ENCODE assay signal across 20 mouse cellular contexts in genomic region chr6:91118526-91118925, GRCm38 (mm10).
"Had no signal": no experiment of that assay in that cellular context is flagged by ENCODE, and none has a peak within 500 bp of the region (broad histone marks: within the 10 kb centered on the region; RNA-seq: fewer than 3 reads in every experiment).

No protein-coding gene starts in this region.

- H3K27me3 ChIP-seq: neural tube, embryonic 13.5 days; neural tube, embryonic 15.5 days; stomach, embryonic 15.5 days had no signal

- H3K9me3 ChIP-seq: neural tube, embryonic 15.5 days; stomach, embryonic 15.5 days had no signal

- H3K9ac ChIP-seq: lung, embryonic 14.5 days; midbrain, embryonic 12.5 days; neural tube, embryonic 13.5 days; neural tube, embryonic 15.5 days; stomach, embryonic 15.5 days had no signal

- H3K4me3 ChIP-seq: midbrain, embryonic 10.5 days; midbrain, embryonic 12.5 days; myocyte; neural tube, embryonic 13.5 days; neural tube, embryonic 15.5 days; stomach, embryonic 15.5 days had no signal

- ATAC-seq: midbrain, embryonic 16.5 days had no signal

- H3K27ac ChIP-seq: midbrain, embryonic 12.5 days; neural tube, embryonic 15.5 days; stomach, embryonic 15.5 days; stomach, postnatal 0 days had no signal

- H3K36me3 ChIP-seq: midbrain, embryonic 10.5 days; midbrain, embryonic 12.5 days; neural tube, embryonic 13.5 days; neural tube, embryonic 15.5 days; stomach, embryonic 15.5 days had no signal

- H3K4me2 ChIP-seq: lung, embryonic 14.5 days; midbrain, embryonic 12.5 days; stomach, embryonic 15.5 days had no signal

- DNase-seq: lung, adult 18-20 months; lung, embryonic 14.5 days; lung, postnatal 10 days; lung, postnatal 4 days; midbrain, embryonic 14.5 days; retina, postnatal 1 day; right cerebral cortex, adult 18-20 months; right cerebral cortex, postnatal 25 days; right cerebral cortex, postnatal 4 days; thymus, adult 2 months; thymus, postnatal 25 days; thymus, postnatal 4 days had no signal
